Mouse (Mus musculus) adrenal gland, postnatal 10 days (tissue): ENCODE measurements around the gene Gm4707. TPM values are rescaled to one million over a fixed set of nuclear protein-coding genes. Genes with fewer than 3 reads are reported as not detected.
"Not testable (repeated sequence)": the region's sequence is repeated elsewhere in the genome, so short reads cannot be mapped to it uniquely, and the experiment has no call there.

Source experiments
- DNase-seq: peaks from one replicate; pipeline ENCODE4 v3.0.0; 2021; ENCODE audit warnings: mixed read lengths
- total RNA-seq, 2 experiments: library from RNA; stranded (reverse); gene quantifications; 2 replicates each; pipeline ENCODE4 v1.2.3; 2021

Gm4707 gene
- total RNA-seq, 2 experiments from 2014 or later: 1.7 to 3.3 TPM

- no peak for DNase-seq
These were observed 15.6 kb downstream of the Gm4707 start for GRCm38 (mm10) chr17:71444126-71444525.

- no peak for DNase-seq
These were observed 16.4 kb downstream of the Gm4707 start for GRCm38 (mm10) chr17:71443273-71443672.

GRCm38 (mm10) chr17:71422502-71422901, 37.2 kb downstream of the Gm4707 start:
- DNase-seq: not testable (repeated sequence)

GRCm38 (mm10) chr17:71419448-71419847, 40.3 kb downstream of the Gm4707 start:
- not testable (repeated sequence) for DNase-seq

GRCm38 (mm10) chr17:71417008-71417407, 42.7 kb downstream of the Gm4707 start:
- no peak for DNase-seq

Other genes starting within 250 kb of the Gm4707 start
- gene Emilin2, start 147.9 kb downstream of the Gm4707 start, total RNA-seq: 10 to 100 TPM; 14.0 to 15.4 TPM
- gene Smchd1, start 15.4 kb upstream of the Gm4707 start, total RNA-seq: 10 to 100 TPM; 32.9 to 43.5 TPM
- gene Ndc80, start 66.9 kb upstream of the Gm4707 start, total RNA-seq: 10 to 100 TPM in 1 of 2 experiments, 1 to 10 TPM in 1; 9.4 to 11.9 TPM
- gene Spdya, start 92.1 kb upstream of the Gm4707 start, total RNA-seq: under 1 TPM; 0.45 to 0.55 TPM
- 10 to 100 TPM; 46.3 to 53.4 TPM for gene Wdr43, start 156.0 kb upstream of the Gm4707 start, total RNA-seq
- gene Togaram2, start 213.3 kb upstream of the Gm4707 start, total RNA-seq: under 1 TPM; 0.27 to 0.33 TPM